ENCODE assay signal across 8 mouse cellular contexts in the genomic region with DNA sequence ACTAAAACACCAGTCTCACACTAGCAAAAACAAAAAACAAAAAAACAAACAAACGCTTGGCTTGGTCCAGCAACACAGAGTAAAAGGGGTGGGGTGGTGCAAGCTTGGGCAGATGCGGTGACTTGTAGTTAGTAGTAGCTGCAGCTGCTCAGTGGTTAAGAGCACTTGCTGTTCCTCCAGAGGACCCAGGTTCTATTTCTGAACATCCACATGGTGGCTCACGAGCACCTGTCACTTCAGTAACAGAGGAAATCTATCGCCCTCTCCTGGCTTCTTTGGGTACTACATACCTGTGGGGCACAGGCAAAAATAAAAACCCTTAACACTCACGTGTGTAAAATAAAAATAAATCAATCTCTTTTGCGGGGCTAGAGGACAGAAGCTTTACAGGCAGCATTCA. TPM values are rescaled to one million over a fixed set of nuclear protein-coding genes. Genes with fewer than 3 reads are reported as not detected.
A peak's percentile ranks its signal among the peaks of the same experiment; 100 is the strongest.
DNase-seq lines count a peak whose midpoint lies in the region; ATAC-seq and TF ChIP-seq lines count a peak whose summit lies in the region.
"Had no signal": no experiment of that assay in that cellular context is flagged by ENCODE, and none has a peak within 500 bp of the region (broad histone marks: within the 10 kb centered on the region; RNA-seq: fewer than 3 reads in every experiment).

No protein-coding gene starts in this region.

- peak; percentile 89 for DNase-seq in midbrain, embryonic 11.5 days (ENCODE audit: low spot score, missing footprints)
- DNase-seq in NIH3T3 (ENCODE audit: low read depth): peak; percentile 82
- DNase-seq in cerebellum, adult 9-10 months: peak; percentile 23
- DNase-seq in intestine, embryonic 14.5 days (ENCODE audit: low spot score): peak; percentile 81
- DNase-seq in limb, embryonic 14.5 days (ENCODE audit: low spot score): peak; percentile 72
- DNase-seq in right cerebral cortex, postnatal 36 days (ENCODE audit: low spot score in 2 of 2): peak; percentile 8 to 10

- H3K27ac ChIP-seq in midbrain, embryonic 11.5 days (ENCODE audit: low read depth, low read length): no peak overlapping the region
- no peak overlapping the region for H3K27ac ChIP-seq in midbrain, embryonic 16.5 days (ENCODE audit: low read length)
- H3K27ac ChIP-seq in intestine, embryonic 14.5 days (ENCODE audit: low read depth): no peak overlapping the region
- no peak overlapping the region for H3K27ac ChIP-seq in limb, embryonic 14.5 days (replicated peaks; ENCODE audit: low read depth, low read length)
- H3K27ac ChIP-seq: stomach, embryonic 15.5 days had no signal

- no peak for ATAC-seq in midbrain, embryonic 11.5 days (ENCODE audit: low FRiP score)
- ATAC-seq in midbrain, embryonic 16.5 days: no peak
- ATAC-seq in intestine, embryonic 14.5 days (replicated peaks; ENCODE audit: low FRiP score, low TSS enrichment, low read depth): no peak
- ATAC-seq in limb, embryonic 14.5 days (ENCODE audit: low FRiP score, low read depth): 0 out of 2 replicates have a peak, but pooled peaks have one; percentile 23

- no peaks in the 10 kb centered on the region for H3K9me3 ChIP-seq in midbrain, embryonic 11.5 days (ENCODE audit: control insufficient read depth, low read length)
- no peaks in the 10 kb centered on the region for H3K9me3 ChIP-seq in midbrain, embryonic 16.5 days (replicated peaks; ENCODE audit: control insufficient read depth, low read length, poor library complexity, severe bottlenecking)
- H3K9me3 ChIP-seq in intestine, embryonic 14.5 days (ENCODE audit: control insufficient read depth, low read length): no peaks in the 10 kb centered on the region
- no peaks in the 10 kb centered on the region for H3K9me3 ChIP-seq in limb, embryonic 14.5 days (ENCODE audit: control insufficient read depth, low read length)
- H3K9me3 ChIP-seq: stomach, embryonic 15.5 days had no signal

- no peaks in the 10 kb centered on the region for H3K4me1 ChIP-seq in midbrain, embryonic 11.5 days (ENCODE audit: control insufficient read depth, insufficient read depth, low read length)
- H3K4me1 ChIP-seq in midbrain, embryonic 16.5 days (ENCODE audit: control insufficient read depth, insufficient read depth, low read length): no peaks in the 10 kb centered on the region
- no peaks in the 10 kb centered on the region for H3K4me1 ChIP-seq in intestine, embryonic 14.5 days (replicated peaks; ENCODE audit: control insufficient read depth, insufficient read depth, low read length)
- peaks cover 3% of the 10 kb centered on the region for H3K4me1 ChIP-seq in limb, embryonic 14.5 days (ENCODE audit: control insufficient read depth, insufficient read depth, low read length)
- H3K4me1 ChIP-seq: stomach, embryonic 15.5 days had no signal

- no peaks in the 10 kb centered on the region for H3K36me3 ChIP-seq in midbrain, embryonic 11.5 days (ENCODE audit: control insufficient read depth, insufficient read depth, low read length)
- H3K36me3 ChIP-seq in midbrain, embryonic 16.5 days (ENCODE audit: control insufficient read depth, insufficient read depth, low read length): no peaks in the 10 kb centered on the region
- H3K36me3 ChIP-seq in intestine, embryonic 14.5 days (ENCODE audit: control insufficient read depth, insufficient read depth, low read length): peaks cover 26% of the 10 kb centered on the region
- H3K36me3 ChIP-seq in limb, embryonic 14.5 days (ENCODE audit: control insufficient read depth, insufficient read depth, low read length): peaks cover 52% of the 10 kb centered on the region
- H3K36me3 ChIP-seq: stomach, embryonic 15.5 days had no signal

- H3K9ac ChIP-seq in midbrain, embryonic 11.5 days (ENCODE audit: low read length): no peak overlapping the region
- H3K9ac ChIP-seq in midbrain, embryonic 16.5 days (ENCODE audit: low read depth, low read length): no peak overlapping the region
- no peak overlapping the region for H3K9ac ChIP-seq in intestine, embryonic 14.5 days (ENCODE audit: low read length)
- no peak overlapping the region for H3K9ac ChIP-seq in limb, embryonic 14.5 days (ENCODE audit: low read depth, low read length, severe bottlenecking)
- H3K9ac ChIP-seq: stomach, embryonic 15.5 days had no signal

- no peak overlapping the region for H3K4me3 ChIP-seq in midbrain, embryonic 11.5 days (ENCODE audit: low read depth, low read length)
- no peak overlapping the region for H3K4me3 ChIP-seq in midbrain, embryonic 16.5 days (ENCODE audit: low read depth, low read length)
- no peak overlapping the region for H3K4me3 ChIP-seq in intestine, embryonic 14.5 days (ENCODE audit: low read depth, low read length)
- no peak overlapping the region for H3K4me3 ChIP-seq in limb, embryonic 14.5 days (replicated peaks; ENCODE audit: low read length)
- H3K4me3 ChIP-seq: stomach, embryonic 15.5 days had no signal

- 42% methylated on average over 6 of the region's 6 CpGs for WGBS in midbrain, embryonic 11.5 days
- WGBS in midbrain, embryonic 16.5 days: 39% methylated on average over 6 of the region's 6 CpGs
- 49% methylated on average over 6 of the region's 6 CpGs for WGBS in intestine, embryonic 14.5 days
- WGBS in limb, embryonic 14.5 days: 43% methylated on average over 6 of the region's 6 CpGs

- no peaks in the 10 kb centered on the region for H3K27me3 ChIP-seq in midbrain, embryonic 11.5 days (ENCODE audit: control insufficient read depth, insufficient read depth, low read length)
- no peaks in the 10 kb centered on the region for H3K27me3 ChIP-seq in midbrain, embryonic 16.5 days (ENCODE audit: control insufficient read depth, insufficient read depth, low read depth, low read length)
- H3K27me3 ChIP-seq in intestine, embryonic 14.5 days (replicated peaks; ENCODE audit: control insufficient read depth, insufficient read depth, low read length): no peaks in the 10 kb centered on the region
- H3K27me3 ChIP-seq in limb, embryonic 14.5 days (ENCODE audit: control insufficient read depth, insufficient read depth, low read length): no peaks in the 10 kb centered on the region
- H3K27me3 ChIP-seq: stomach, embryonic 15.5 days had no signal

- H3K4me2 ChIP-seq in midbrain, embryonic 11.5 days: no peak overlapping the region
- no peak overlapping the region for H3K4me2 ChIP-seq in midbrain, embryonic 16.5 days (ENCODE audit: low read length)
- H3K4me2 ChIP-seq in intestine, embryonic 14.5 days (ENCODE audit: low read length): no peak overlapping the region
- no peak overlapping the region for H3K4me2 ChIP-seq in limb, embryonic 14.5 days (replicated peaks; ENCODE audit: low read depth, low read length, severe bottlenecking)
- H3K4me2 ChIP-seq: stomach, embryonic 15.5 days had no signal

- no peak for TF ChIP-seq POLR2A in limb, embryonic 14.5 days (IDR thresholded peaks at IDR 0.05; ENCODE audit: borderline replicate concordance, extremely low read depth, insufficient read depth, insufficient read length)

RNA-seq across cellular contexts. Expression of a gene that starts 23.8 kb away (rescaled TPM):
- polyA plus RNA-seq in midbrain, embryonic 11.5 days (2014; fragmentation: Nextera tagmentation; extraction: Ambion mirVana): 1.2 and 1.3 TPM in 2 replicates
- 0.91 and 1.2 TPM in 2 replicates for polyA plus RNA-seq in midbrain, embryonic 16.5 days (2015; fragmentation: Nextera tagmentation; extraction: Ambion mirVana)
- 16.1 and 19.2 TPM in 2 replicates for polyA plus RNA-seq in intestine, embryonic 14.5 days (2014; fragmentation: Nextera tagmentation; extraction: Ambion mirVana)
- polyA plus RNA-seq in limb, embryonic 14.5 days (2012; rRNA removed): 49.5 and 60.4 TPM in 2 replicates
- polyA plus RNA-seq in limb, embryonic 14.5 days (2014; fragmentation: Nextera tagmentation; extraction: Ambion mirVana): 23.0 and 25.0 TPM in 2 replicates

RNA-seq across cellular contexts. Expression of a gene that starts 34.1 kb away (rescaled TPM):
- polyA plus RNA-seq in midbrain, embryonic 11.5 days (2014; fragmentation: Nextera tagmentation; extraction: Ambion mirVana): not detected in 2 replicates
- polyA plus RNA-seq in midbrain, embryonic 16.5 days (2015; fragmentation: Nextera tagmentation; extraction: Ambion mirVana): not detected in 2 replicates
- not detected in 2 replicates for polyA plus RNA-seq in intestine, embryonic 14.5 days (2014; fragmentation: Nextera tagmentation; extraction: Ambion mirVana)
- polyA plus RNA-seq in limb, embryonic 14.5 days (2012; rRNA removed): not detected in 2 replicates
- polyA plus RNA-seq in limb, embryonic 14.5 days (2014; fragmentation: Nextera tagmentation; extraction: Ambion mirVana): not detected in 2 replicates
- polyA plus RNA-seq: stomach, embryonic 15.5 days had no signal

RNA-seq across cellular contexts. Expression of a gene that starts 38.8 kb away (rescaled TPM):
- 4.6 and 7.5 TPM in 2 replicates for polyA plus RNA-seq in midbrain, embryonic 11.5 days (2014; fragmentation: Nextera tagmentation; extraction: Ambion mirVana)
- 5.9 and 6.8 TPM in 2 replicates for polyA plus RNA-seq in midbrain, embryonic 16.5 days (2015; fragmentation: Nextera tagmentation; extraction: Ambion mirVana)
- 9.1 and 11.7 TPM in 2 replicates for polyA plus RNA-seq in intestine, embryonic 14.5 days (2014; fragmentation: Nextera tagmentation; extraction: Ambion mirVana)
- polyA plus RNA-seq in limb, embryonic 14.5 days (2012; rRNA removed): 27.8 and 43.1 TPM in 2 replicates
- 11.1 and 15.2 TPM in 2 replicates for polyA plus RNA-seq in limb, embryonic 14.5 days (2014; fragmentation: Nextera tagmentation; extraction: Ambion mirVana)

Comparison
In these comparisons a context has a peak if more than half of its experiments do, and no peak if none do; other contexts are left out.
1. DNase-seq: peak in every context shown above with its lines; median percentile 89 in midbrain, embryonic 11.5 days; 82 in NIH3T3; 81 in intestine, embryonic 14.5 days; 72 in limb, embryonic 14.5 days; 23 in cerebellum, adult 9-10 months; 9 in right cerebral cortex, postnatal 36 days.